Mouse (Mus musculus) fibroblast of lung, adult 2 months (primary cell): ENCODE measurements at regions not wholly inside any gene's neighbourhood (a gene's known extent, or its start where the extent isn't known, plus 50 kb on each side); places are given as distances from the start of the nearest gene placed in this dataset.

Experiments used
- DNase-seq: peaks from one replicate; pipeline ENCODE4 v3.0.0-alpha.2; 2011; ENCODE audit warnings: low read depth

DNA sequence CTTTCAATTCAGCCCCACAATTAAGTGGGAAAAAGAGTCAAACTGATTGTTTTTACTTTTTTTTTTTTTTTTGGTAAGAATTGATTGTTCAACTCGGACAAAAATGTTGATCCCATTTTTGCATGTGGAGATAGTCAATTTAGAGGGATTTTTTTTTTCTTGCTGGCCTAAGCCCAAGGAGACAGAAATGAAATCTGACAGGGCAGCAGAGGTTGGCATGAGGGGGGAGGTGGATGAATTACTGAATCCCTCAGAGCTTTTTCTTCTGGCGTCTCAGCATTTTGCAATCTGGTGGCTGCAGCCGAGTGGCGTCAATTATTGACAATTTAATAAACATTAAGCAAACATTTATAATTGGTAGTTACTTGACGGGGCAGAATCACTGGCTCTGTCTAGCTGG is 356.6 kb downstream of the Cd83 start:
- no peak for DNase-seq

GRCm38 (mm10) chr13:44145441-44145840 is 360.9 kb downstream of the Cd83 start:
- no peak for DNase-seq

DNA sequence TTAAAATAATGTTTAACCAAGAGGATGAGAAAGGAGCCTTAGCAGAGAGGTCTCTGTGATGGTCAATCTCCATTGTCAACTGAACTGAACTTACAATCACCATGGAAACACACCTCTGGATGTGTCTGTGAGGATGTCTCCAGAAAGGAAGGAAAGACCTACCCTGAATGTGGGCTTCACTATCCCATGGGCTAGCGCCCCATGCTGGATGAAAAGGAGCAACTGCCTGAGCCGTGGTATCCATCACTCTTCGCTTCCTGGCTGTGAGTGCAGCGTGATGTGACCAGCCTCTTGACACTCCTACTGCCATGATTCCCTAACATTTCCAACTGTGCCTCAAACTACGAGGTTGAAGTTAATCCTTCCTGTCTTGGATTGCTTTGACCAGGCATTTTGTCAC is 363.3 kb downstream of the Cd83 start:
- DNase-seq: no peak

GRCm38 (mm10) chr13:44149499-44149898 is 364.9 kb downstream of the Cd83 start:
- no peak for DNase-seq

DNA sequence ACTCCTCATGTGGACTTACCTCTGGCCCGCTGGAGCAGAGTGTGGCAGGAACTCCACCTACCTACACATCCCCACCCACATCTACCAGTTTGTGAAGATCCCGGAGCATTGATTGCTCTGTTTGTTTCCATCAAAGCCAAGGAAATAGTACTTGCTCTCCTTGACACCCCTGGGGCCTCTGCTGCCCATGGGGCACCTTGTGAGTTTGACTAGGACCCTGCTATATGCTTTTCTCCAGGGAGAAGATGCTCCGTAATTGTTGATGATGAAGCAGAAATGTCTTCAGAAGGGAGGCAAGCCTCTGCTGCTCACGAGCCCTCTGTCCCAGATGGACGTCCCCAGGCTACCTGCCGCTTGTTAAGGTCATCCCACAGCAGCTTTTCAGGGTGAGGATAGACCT is 367.0 kb downstream of the Cd83 start:
- no peak for DNase-seq

DNA sequence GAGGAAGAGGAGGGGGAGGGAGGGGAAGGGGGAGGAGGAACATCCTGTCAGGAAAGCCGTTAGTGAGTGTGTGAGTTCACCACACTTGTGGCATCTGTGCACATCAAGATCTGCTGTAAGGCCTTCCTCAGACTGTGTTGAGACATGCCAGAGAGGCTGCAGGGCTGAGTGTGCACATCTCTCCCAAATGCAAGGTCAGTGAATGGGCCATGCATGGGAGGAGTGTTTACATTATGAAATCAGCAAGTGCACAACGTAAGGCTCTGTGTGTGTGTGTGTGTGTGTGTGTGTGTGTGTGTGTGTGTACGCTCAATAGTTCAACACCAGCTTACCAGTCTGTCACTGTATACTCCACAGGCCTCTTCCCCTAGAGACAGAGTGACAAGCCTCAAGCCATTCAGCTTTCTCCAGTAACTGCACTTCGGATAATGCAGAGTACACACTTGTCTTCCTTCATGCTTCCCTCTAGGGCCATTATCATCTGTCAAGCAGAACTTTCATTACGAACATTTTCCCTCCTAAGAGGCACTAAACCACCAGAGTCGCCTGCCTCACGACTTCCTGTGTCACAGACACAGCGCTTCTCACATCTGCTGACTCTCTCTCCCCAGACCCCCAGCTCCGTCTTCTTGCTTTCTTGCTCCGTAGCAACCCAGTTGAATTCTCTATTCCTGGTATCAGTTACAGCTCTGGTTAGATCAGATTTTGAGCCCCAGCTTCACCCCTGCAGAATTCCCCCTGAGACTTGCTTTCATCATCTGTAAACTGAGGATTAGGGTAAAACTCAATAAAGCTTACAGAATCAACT is 368.4 kb downstream of the Cd83 start:
- DNase-seq: no peak

DNA sequence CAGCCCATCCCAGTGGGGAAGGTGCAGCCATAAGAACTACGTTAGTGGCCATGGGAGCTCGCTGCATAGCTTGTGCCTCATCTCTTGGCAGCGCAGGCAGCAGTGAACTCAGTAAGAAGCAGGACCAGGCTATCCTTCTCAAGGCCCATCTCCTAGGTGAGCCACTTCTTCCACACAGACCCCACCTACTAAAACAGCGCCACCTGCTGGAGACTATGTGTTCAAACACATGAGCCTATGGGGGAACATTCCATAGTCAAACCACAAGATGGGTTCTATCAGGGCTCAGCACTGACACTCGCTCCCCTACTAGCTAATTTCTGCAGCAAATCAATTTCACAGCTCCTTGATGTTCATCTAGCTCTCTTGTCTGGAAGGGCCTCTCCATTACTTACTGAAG is 369.2 kb downstream of the Cd83 start:
- DNase-seq: no peak

- DNase-seq: no peak
Observed at GRCm38 (mm10) chr13:44155956-44156355, 371.4 kb downstream of the Cd83 start.

- no peak for DNase-seq
Observed at GRCm38 (mm10) chr13:44156546-44156945, 372.0 kb downstream of the Cd83 start.

DNA sequence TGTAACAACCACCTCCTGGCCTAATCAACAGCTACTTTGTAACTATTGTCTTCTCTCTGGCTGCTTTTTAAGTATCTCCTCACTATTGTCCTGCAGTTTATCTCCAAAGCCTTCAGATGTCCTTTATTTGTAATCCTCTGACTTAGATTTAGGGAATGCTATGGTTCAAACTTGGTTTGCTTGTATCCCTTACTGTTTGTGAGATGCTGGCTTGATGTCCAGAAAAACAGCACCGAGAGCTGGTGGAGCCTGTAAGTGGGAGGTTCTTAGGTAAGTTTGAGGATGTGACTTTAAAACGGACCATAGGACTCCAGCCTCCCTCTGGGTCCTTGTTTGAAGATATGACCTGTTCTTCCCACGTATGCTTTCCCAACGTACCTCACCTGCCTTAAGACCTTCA is 372.7 kb downstream of the Cd83 start:
- no peak for DNase-seq

DNA sequence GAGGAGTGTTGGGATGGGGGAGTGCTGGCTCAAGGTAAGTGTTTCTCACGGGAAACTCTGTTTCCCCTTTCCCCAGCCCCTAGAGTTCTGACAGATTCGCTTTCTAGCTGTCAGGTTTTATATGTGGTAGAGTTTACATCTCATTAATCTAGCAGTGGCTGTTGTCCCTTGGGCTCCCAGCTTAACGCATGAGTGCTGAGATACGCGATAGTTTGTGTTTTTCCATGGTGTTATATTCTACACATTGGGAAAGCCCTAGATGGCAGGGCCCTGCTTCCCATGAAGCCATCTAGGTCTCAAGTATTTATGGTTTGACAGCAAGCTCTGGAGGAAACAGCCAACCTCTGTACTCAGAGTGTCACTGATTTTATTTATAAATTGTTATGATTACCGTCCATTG is 373.8 kb downstream of the Cd83 start:
- DNase-seq: no peak

DNA sequence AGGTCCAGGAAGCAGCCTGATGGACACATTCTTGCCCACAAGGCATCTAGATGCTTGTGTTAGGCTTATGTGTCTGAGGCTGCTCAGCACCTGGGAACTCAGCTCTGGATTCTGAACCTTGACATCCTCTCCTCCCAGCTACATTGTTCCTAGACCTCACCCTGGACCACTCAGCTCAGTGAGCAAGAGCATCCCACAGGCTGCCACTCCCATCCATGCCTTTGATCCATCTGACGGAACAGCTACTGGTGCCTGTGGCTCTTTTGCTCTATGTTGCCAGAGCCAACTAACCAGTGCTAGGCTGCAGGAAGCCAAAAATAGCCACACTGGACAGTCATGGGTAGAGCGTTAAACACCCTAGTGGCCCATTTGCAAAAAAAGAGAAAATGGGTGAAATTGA is 374.8 kb downstream of the Cd83 start:
- DNase-seq: no peak

GRCm38 (mm10) chr13:44164746-44165145 is 380.2 kb downstream of the Cd83 start:
- no peak for DNase-seq

DNA sequence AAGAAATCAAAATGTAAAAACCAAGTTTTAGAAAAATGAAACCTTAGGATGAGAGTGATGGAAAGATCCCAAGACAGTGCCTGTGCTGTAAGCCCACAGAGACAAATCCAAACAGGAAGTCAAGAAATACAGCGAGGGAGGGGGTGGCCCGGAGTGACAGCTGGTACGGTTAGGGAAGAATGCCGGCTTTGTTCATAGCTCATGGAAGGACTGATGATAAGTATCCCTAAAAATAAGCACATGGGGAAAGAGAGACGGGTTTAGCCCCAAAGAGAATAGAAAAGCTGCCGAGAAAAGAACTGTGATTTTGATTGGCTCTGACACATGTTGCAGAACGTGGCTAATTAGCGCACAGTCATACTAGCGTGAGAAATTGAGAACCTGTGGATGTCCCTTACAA is 382.6 kb downstream of the Cd83 start:
- DNase-seq: no peak

- DNase-seq: no peak
Observed at GRCm38 (mm10) chr13:44168186-44168585, 383.6 kb downstream of the Cd83 start.

DNA sequence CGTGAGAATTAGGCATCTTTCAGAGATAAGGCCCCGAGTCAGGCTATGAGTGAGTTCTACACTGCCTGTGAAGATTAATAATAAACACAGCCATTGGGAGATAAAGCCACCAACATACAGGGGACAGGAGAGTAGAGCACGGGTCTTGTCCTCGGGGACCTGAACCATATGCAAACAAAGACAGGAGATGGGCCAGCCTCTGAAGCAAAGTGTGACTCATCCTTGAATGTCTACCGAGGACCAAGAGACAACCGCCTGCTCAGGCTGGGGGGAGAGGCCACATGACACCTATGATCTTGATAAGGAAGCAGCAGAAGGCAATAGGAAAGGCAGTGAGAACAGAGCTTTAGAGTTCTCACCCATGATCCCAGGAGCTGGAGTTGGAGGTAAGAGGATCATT is 387.1 kb downstream of the Cd83 start:
- no peak for DNase-seq

DNA sequence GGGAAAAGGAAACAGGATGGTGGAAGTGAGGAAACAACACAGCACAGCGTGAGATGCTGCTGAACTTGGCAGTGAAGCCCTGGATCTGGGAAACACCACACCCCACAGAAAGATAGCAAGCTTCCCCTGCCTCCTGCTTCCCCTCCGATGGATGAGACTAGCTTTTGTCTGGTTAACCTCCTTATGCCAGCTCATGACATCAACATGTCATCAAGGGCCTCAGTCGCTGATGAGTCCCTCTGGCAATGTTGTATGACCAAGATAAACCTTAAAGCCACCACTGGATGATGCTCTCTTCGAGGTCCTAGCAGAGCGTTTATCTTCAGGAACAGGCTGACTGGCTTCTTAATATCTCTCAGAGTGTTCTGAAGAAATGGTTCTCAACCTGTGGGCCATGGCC is 388.1 kb downstream of the Cd83 start:
- no peak for DNase-seq

DNA sequence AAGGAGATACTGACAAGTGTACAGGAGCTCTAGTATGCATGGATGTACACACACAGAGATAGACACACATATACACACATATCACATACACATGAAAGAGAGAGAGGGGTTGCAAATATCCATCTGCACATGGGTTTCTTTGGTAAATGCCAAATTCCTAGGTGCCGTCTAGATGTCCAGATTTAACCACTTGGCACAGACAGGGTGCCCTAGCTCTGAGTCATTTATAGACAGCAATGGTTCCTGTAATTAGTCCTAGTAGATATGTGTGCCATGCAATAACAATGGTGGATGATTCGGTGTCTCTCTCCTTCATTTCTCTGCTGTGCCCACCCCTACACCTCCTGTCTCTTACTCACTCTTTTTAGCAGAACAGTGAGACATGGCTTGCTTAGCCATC is 389.7 kb downstream of the Cd83 start:
- no peak for DNase-seq

- DNase-seq: no peak
Observed at GRCm38 (mm10) chr13:44175300-44176036, 390.9 kb downstream of the Cd83 start.

DNA sequence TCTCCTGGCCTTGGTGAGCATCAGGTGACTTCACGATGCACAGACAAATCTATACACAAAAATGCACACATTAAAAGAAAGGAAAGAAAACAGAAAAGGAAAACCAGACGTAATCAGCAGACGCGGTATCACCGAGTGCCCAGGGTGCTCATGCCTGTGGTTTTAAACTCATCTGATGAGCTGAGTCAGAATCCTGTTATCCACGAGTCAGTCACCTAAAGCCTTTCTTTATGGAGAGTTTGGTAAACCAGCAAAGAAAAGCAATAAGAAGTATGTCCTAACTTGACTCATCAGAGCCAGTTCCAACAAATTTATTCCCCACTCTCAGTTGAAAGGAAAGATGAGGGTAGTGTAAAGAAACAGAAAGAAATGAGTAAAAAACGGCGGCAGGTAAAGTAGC is 391.5 kb downstream of the Cd83 start:
- no peak for DNase-seq

DNA sequence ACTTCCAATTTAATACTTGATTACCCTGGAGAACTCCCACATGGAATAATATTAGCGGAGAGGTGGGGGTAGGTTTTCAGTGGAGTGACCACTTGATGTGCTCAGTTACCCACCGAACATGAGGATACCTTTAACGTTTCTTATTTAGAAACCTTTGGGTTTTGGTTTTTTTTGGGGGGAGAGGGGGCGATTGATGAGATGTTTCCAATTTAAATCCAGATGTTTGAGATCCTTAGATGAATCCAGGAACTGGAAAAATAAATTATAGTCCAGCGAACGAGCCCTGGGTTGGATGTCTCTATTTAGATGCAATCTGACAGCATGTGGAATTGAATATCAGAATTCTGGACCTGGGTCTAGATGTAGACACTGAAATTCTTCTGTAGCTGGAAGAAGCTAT is 393.4 kb downstream of the Cd83 start:
- no peak for DNase-seq

GRCm38 (mm10) chr13:44180384-44180783 is 395.8 kb downstream of the Cd83 start:
- no peak for DNase-seq

DNA sequence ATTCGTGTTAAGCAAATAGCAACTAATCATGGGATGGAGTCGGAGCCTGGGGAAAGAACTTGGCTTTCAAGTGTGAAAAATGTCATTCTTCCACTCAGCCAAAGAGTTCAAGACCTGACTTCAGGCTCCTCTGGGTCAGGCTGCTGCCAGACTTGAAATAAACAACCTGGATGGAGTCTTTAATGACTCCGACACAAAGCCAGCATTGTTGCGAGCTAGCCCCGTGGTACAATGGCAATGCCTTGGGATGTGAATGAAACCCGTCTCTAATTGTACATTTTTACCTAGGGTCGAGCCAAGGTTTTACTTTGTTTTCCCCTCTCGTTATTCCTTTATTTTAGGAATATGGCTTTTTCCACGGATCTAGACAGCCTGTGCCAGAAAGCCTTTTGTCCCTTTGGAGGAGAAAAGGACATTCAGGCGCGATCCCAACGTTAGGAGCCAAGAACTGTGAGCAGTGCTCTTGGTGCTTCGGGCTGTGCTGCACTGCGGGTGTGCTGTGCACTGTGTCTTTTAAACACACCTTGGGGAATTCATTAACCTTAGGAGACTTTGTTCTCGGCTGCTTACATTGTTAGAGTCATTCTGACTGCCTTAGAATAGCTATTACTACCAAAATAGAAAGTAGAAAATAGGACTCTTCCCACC is 398.1 kb downstream of the Cd83 start:
- no peak for DNase-seq
